Mouse (Mus musculus) embryonic facial prominence, embryonic 11.5 days (tissue): ENCODE data around the gene Rimklb. TPM values are rescaled to one million over a fixed set of nuclear protein-coding genes. Genes with fewer than 3 reads are reported as not detected.

Experiments
- ATAC-seq: fragments of 200-750 bp; cut with Nextera tagmentation; replicated peaks from 2 replicates; pipeline ENCODE4 v1.8.0; 2017; ENCODE audit warnings: low read depth; ENCODE audit not compliant: insufficient number of reproducible peaks, low FRiP score, low TSS enrichment
- DNase-seq: peaks from one replicate; pipeline ENCODE4 v3.0.0-alpha.2; 2015; ENCODE audit warnings: low spot score
- H3K27ac ChIP-seq: fragments of 300-500 bp; sonication (generic); replicated peaks from 2 replicates; pipeline ENCODE4 v1.5.1; 2014; ENCODE audit warnings: mild to moderate bottlenecking, low read depth, low read length, control low read depth
- H3K27me3 ChIP-seq: fragments of 300-500 bp; sonication (generic); 2 replicates; pipeline ENCODE4 v1.6.1; 2014; ENCODE audit warnings: mild to moderate bottlenecking, low read length, moderate library complexity, mixed read lengths; ENCODE audit not compliant: control insufficient read depth, insufficient read depth
- H3K36me3 ChIP-seq: fragments of 300-500 bp; sonication (generic); replicated peaks from 2 replicates; pipeline ENCODE4 v1.6.1; 2014; ENCODE audit warnings: low read depth, mild to moderate bottlenecking, low read length, moderate library complexity, mixed read lengths; ENCODE audit not compliant: control insufficient read depth, insufficient read depth
- H3K4me1 ChIP-seq: fragments of 300-500 bp; sonication (generic); 2 replicates; pipeline ENCODE4 v1.6.1; 2014; ENCODE audit warnings: low read length, mixed read lengths; ENCODE audit not compliant: control insufficient read depth, insufficient read depth
- H3K4me2 ChIP-seq: fragments of 300-500 bp; sonication (generic); 2 replicates; pipeline ENCODE4 v1.6.1; 2014; ENCODE audit warnings: low read depth, mild to moderate bottlenecking, control low read depth, low read length, moderate library complexity
- H3K4me3 ChIP-seq: fragments of 300-500 bp; sonication (generic); 2 replicates; pipeline ENCODE4 v1.5.1; 2014; ENCODE audit warnings: low read depth, low read length, control low read depth
- H3K9ac ChIP-seq: fragments of 300-500 bp; sonication (generic); replicated peaks from 2 replicates; pipeline ENCODE4 v1.6.1; 2014; ENCODE audit warnings: mild to moderate bottlenecking, control low read depth, low read length
- H3K9me3 ChIP-seq: fragments of 300-500 bp; sonication (generic); replicated peaks from 2 replicates; pipeline ENCODE4 v1.6.1; 2016; ENCODE audit warnings: mild to moderate bottlenecking, low read length, inconsistent platforms, mixed read lengths; ENCODE audit not compliant: control insufficient read depth
- WGBS: fragments of 180-500 bp; shearing (Covaris S2); extraction: QIAGEN DNeasy Blood & Tissue Kit; methylation state at CpG from one replicate; pipeline ENCODE4 v1.1.7; 2014; 5-methylcytosine and 5-hydroxymethylcytosine counted together
- polyA plus RNA-seq: library from polyadenylated mRNA; unstranded; fragments of >200 nt; fragmentation: Nextera tagmentation; extraction: Ambion mirVana; gene quantifications from 2 replicates; pipeline ENCODE4 v1.2.1, GENCODE M21; 2014

Rimklb gene
- polyA plus RNA-seq, 1 experiment from 2014 or later: 62.3 TPM

DNA sequence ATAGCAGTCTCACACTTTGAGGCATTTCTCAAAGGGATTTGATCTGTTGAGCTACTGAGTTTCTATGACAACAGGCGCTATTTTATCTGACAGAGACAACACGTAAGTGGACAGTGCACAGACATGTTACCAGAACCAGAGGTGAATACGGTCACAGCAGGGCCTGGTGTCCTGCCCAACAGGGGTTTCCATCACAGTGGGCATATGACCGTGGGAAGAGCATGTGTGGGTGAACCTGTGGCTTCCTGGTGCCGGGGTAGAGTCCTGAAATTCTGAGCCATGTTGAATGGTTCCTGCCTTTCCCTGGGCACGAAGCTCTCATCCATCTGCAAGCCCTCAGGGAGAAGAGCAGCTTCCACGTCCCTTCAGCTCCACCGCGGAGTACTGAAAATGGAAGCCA is 98.3 kb downstream of the Rimklb start:
- H3K27me3 ChIP-seq: no peaks in the 10 kb centered on the region
- H3K4me3 ChIP-seq: no peak overlapping the region
- no peaks in the 10 kb centered on the region for H3K36me3 ChIP-seq
- H3K4me2 ChIP-seq: no peak overlapping the region
- H3K4me1 ChIP-seq: no peaks in the 10 kb centered on the region
- no peak for DNase-seq
- 75% methylated on average over 9 of the region's 9 CpGs for WGBS
- no peaks in the 10 kb centered on the region for H3K9me3 ChIP-seq
- no peak overlapping the region for H3K27ac ChIP-seq
- no peak overlapping the region for H3K9ac ChIP-seq
- ATAC-seq: no peak

Other genes with a start within 250 kb of the Rimklb start
- gene Klrg1, start 215.9 kb downstream of the Rimklb start, polyA plus RNA-seq: not detected in 2 replicates
- 85.0 and 85.6 TPM in 2 replicates for gene M6pr, start 190.0 kb downstream of the Rimklb start, polyA plus RNA-seq
- gene Phc1, start 158.2 kb downstream of the Rimklb start, polyA plus RNA-seq: 29.1 and 29.6 TPM in 2 replicates
- gene Mfap5, start 7.1 kb upstream of the Rimklb start, polyA plus RNA-seq: 0.60 and 1.9 TPM in 2 replicates
- gene Aicda, start 55.0 kb upstream of the Rimklb start, polyA plus RNA-seq: 0.17 TPM in 1 of 2 replicates, not detected in the other
- 1.0 and 2.6 TPM in 2 replicates for gene Apobec1, start 103.7 kb upstream of the Rimklb start, polyA plus RNA-seq
- gene Gdf3, start 111.3 kb upstream of the Rimklb start, polyA plus RNA-seq: not detected in 2 replicates
- gene Dppa3, start 127.6 kb upstream of the Rimklb start, polyA plus RNA-seq: not detected in 2 replicates
- 0.13 and 0.14 TPM in 2 replicates for gene Nanog, start 208.7 kb upstream of the Rimklb start, polyA plus RNA-seq